Comparison of ENCODE assay signal across 8 mouse cellular contexts in the genomic region with DNA sequence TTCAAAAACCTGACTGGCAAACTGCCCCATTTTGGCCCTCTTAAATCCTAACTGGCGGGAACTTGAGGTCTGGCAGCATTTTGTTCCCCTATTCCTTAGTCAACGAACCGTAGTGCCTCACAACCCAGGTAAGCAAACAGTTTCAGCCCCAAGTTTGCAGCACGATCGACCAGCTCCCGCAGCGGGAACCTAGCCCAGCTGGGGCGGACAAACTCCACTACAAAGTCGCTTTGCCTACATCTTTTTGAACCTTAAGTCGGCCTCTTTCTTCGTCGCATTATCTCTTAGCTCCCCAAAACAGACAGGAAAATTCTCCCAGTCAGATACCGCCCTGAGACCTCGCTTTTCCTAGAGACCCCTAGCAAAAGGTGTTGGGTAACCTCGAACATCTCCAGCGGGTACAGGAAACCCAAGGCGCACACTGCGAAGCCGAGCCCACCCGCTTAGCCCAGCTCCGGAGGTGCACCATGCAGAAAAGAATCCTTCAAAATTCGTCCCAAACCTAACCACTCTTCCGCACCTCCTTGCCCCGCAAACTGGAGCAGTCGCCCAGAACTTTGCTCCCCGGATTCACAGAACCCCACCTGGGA. TPM values are rescaled to one million over a fixed set of nuclear protein-coding genes. Genes with fewer than 3 reads are reported as not detected.
DNase-seq lines count a peak whose midpoint lies in the region; ATAC-seq lines count a peak whose summit lies in the region.

No protein-coding gene starts in this region.

- H3K4me1 ChIP-seq in lung, embryonic 15.5 days: peaks cover 11% of the 10 kb centered on the region; the same call in 1 of the 2 replicates
- H3K4me1 ChIP-seq in embryonic facial prominence, embryonic 11.5 days (ENCODE audit: control insufficient read depth, insufficient read depth, low read length): 0 out of 2 replicates have a peak, but pooled peaks cover 3% of the 10 kb centered on the region
- peaks cover 2% of the 10 kb centered on the region; the same call in 1 of the 2 replicates for H3K4me1 ChIP-seq in hindbrain, embryonic 11.5 days (replicated peaks; ENCODE audit: control insufficient read depth, insufficient read depth, low read length)
- peaks cover 32% of the 10 kb centered on the region for H3K4me1 ChIP-seq in liver, embryonic 16.5 days (ENCODE audit: control insufficient read depth, low read depth, low read length)
- H3K4me1 ChIP-seq in stomach, embryonic 16.5 days (ENCODE audit: control insufficient read depth, insufficient read depth, low read length): peaks cover 13% of the 10 kb centered on the region; the same call in 1 of the 2 replicates

- ATAC-seq in lung, embryonic 15.5 days (ENCODE audit: borderline replicate concordance, extremely low read depth, low FRiP score, low TSS enrichment): no peak
- ATAC-seq in embryonic facial prominence, embryonic 11.5 days (replicated peaks; ENCODE audit: insufficient number of reproducible peaks, low FRiP score, low TSS enrichment, low read depth): no peak
- ATAC-seq in hindbrain, embryonic 11.5 days (ENCODE audit: low FRiP score): no peak
- no peak for ATAC-seq in liver, embryonic 16.5 days (ENCODE audit: low read depth)
- no peak for ATAC-seq in stomach, embryonic 16.5 days (ENCODE audit: insufficient read depth, low FRiP score)

- H3K4me2 ChIP-seq in lung, embryonic 15.5 days: peak overlapping the region; percentile 83
- peak overlapping the region; percentile 22; the same call in 1 of the 2 replicates for H3K4me2 ChIP-seq in embryonic facial prominence, embryonic 11.5 days (ENCODE audit: low read depth, low read length)
- H3K4me2 ChIP-seq in hindbrain, embryonic 11.5 days (replicated peaks; ENCODE audit: low read depth, low read length): peak overlapping the region; percentile 91
- peak overlapping the region; percentile 99 for H3K4me2 ChIP-seq in liver, embryonic 16.5 days (ENCODE audit: low read depth, low read length)
- H3K4me2 ChIP-seq in stomach, embryonic 16.5 days (ENCODE audit: low read depth, low read length): peak overlapping the region; percentile 83

- peaks cover 17% of the 10 kb centered on the region for H3K36me3 ChIP-seq in lung, embryonic 15.5 days
- H3K36me3 ChIP-seq in embryonic facial prominence, embryonic 11.5 days (replicated peaks; ENCODE audit: control insufficient read depth, insufficient read depth, low read depth, low read length): peaks cover 9% of the 10 kb centered on the region
- 0 out of 2 replicates have a peak, but pooled peaks cover under 1% of the 10 kb centered on the region for H3K36me3 ChIP-seq in hindbrain, embryonic 11.5 days (ENCODE audit: control insufficient read depth, insufficient read depth, low read length)
- peaks cover 7% of the 10 kb centered on the region; the same call in 1 of the 2 replicates for H3K36me3 ChIP-seq in liver, embryonic 16.5 days (ENCODE audit: control insufficient read depth, insufficient read depth)
- H3K36me3 ChIP-seq in stomach, embryonic 16.5 days (ENCODE audit: control insufficient read depth, insufficient read depth, low read length): peaks cover 13% of the 10 kb centered on the region

- WGBS in lung, embryonic 15.5 days: under 1% methylated on average over 26 of the region's 26 CpGs
- under 1% methylated on average over 26 of the region's 26 CpGs for WGBS in embryonic facial prominence, embryonic 11.5 days
- WGBS in hindbrain, embryonic 11.5 days: under 1% methylated on average over 26 of the region's 26 CpGs
- WGBS in liver, embryonic 16.5 days (ENCODE audit: insufficient replicate concordance): under 1% methylated on average over 26 of the region's 26 CpGs
- WGBS in stomach, embryonic 16.5 days: under 1% methylated on average over 26 of the region's 26 CpGs

- peak overlapping the region; percentile 99 for H3K27ac ChIP-seq in lung, embryonic 15.5 days
- peak overlapping the region; percentile 85 for H3K27ac ChIP-seq in embryonic facial prominence, embryonic 11.5 days (replicated peaks; ENCODE audit: low read depth, low read length)
- peak overlapping the region; percentile 75 for H3K27ac ChIP-seq in hindbrain, embryonic 11.5 days (ENCODE audit: low read depth, low read length)
- peak overlapping the region; percentile 97 for H3K27ac ChIP-seq in liver, embryonic 16.5 days (ENCODE audit: low read length)
- H3K27ac ChIP-seq in stomach, embryonic 16.5 days (ENCODE audit: low read length): peak overlapping the region; percentile 96

- H3K9me3 ChIP-seq in lung, embryonic 15.5 days: no peaks in the 10 kb centered on the region
- H3K9me3 ChIP-seq in embryonic facial prominence, embryonic 11.5 days (replicated peaks; ENCODE audit: control insufficient read depth, low read length): no peaks in the 10 kb centered on the region
- H3K9me3 ChIP-seq in hindbrain, embryonic 11.5 days (ENCODE audit: control insufficient read depth, low read length): no peaks in the 10 kb centered on the region
- H3K9me3 ChIP-seq in liver, embryonic 16.5 days (replicated peaks; ENCODE audit: control insufficient read depth, low read length): no peaks in the 10 kb centered on the region
- no peaks in the 10 kb centered on the region for H3K9me3 ChIP-seq in stomach, embryonic 16.5 days (replicated peaks; ENCODE audit: control insufficient read depth, low read length)

- H3K9ac ChIP-seq in lung, embryonic 15.5 days: peak overlapping the region; percentile 98
- peak overlapping the region; percentile 98 for H3K9ac ChIP-seq in embryonic facial prominence, embryonic 11.5 days (replicated peaks; ENCODE audit: low read length)
- peak overlapping the region; percentile 95 for H3K9ac ChIP-seq in hindbrain, embryonic 11.5 days (ENCODE audit: low read depth, low read length)
- peak overlapping the region; percentile 91 for H3K9ac ChIP-seq in liver, embryonic 16.5 days (ENCODE audit: low read depth, low read length)
- H3K9ac ChIP-seq in stomach, embryonic 16.5 days (ENCODE audit: low read length): peak overlapping the region; percentile 99

- H3K4me3 ChIP-seq in lung, embryonic 15.5 days: peak overlapping the region; percentile 80
- H3K4me3 ChIP-seq in embryonic facial prominence, embryonic 11.5 days (ENCODE audit: low read depth, low read length): peak overlapping the region; percentile 71
- peak overlapping the region; percentile 78 for H3K4me3 ChIP-seq in hindbrain, embryonic 11.5 days (ENCODE audit: low read depth, low read length)
- peak overlapping the region; percentile 82 for H3K4me3 ChIP-seq in liver, embryonic 16.5 days (ENCODE audit: low read depth, low read length)
- peak overlapping the region; percentile 85 for H3K4me3 ChIP-seq in stomach, embryonic 16.5 days (replicated peaks; ENCODE audit: low read length)

- no peaks in the 10 kb centered on the region for H3K27me3 ChIP-seq in lung, embryonic 15.5 days
- no peaks in the 10 kb centered on the region for H3K27me3 ChIP-seq in embryonic facial prominence, embryonic 11.5 days (ENCODE audit: control insufficient read depth, insufficient read depth, low read length)
- H3K27me3 ChIP-seq in hindbrain, embryonic 11.5 days (ENCODE audit: control insufficient read depth, insufficient read depth, low read length): peaks cover 8% of the 10 kb centered on the region
- H3K27me3 ChIP-seq in liver, embryonic 16.5 days (ENCODE audit: control insufficient read depth, insufficient read depth, low read depth, low read length): no peaks in the 10 kb centered on the region
- H3K27me3 ChIP-seq in stomach, embryonic 16.5 days (ENCODE audit: control insufficient read depth, insufficient read depth, low read length): no peaks in the 10 kb centered on the region

- DNase-seq in lung, postnatal 14 days: no peak
- DNase-seq in embryonic facial prominence, embryonic 11.5 days (ENCODE audit: low spot score): peak; percentile 46
- DNase-seq in hindbrain, embryonic 11.5 days (ENCODE audit: low spot score): peak; percentile 54
- no peak for DNase-seq in frontal cortex, postnatal 25 days (ENCODE audit: low spot score in 2 of 2)
- DNase-seq in layer of hippocampus, postnatal 25 days (ENCODE audit: extremely low spot score in 1 of 2, low spot score in 1 of 2): no peak

RNA-seq across cellular contexts. Expression of gene Zfp36l1, which starts 0.6 kb away (rescaled TPM):
- 139 and 147 TPM in 2 replicates for polyA plus RNA-seq in lung, embryonic 15.5 days (2015; fragmentation: Nextera tagmentation; extraction: Ambion mirVana)
- polyA plus RNA-seq in embryonic facial prominence, embryonic 11.5 days (2014; fragmentation: Nextera tagmentation; extraction: Ambion mirVana): 154 and 160 TPM in 2 replicates
- polyA plus RNA-seq in hindbrain, embryonic 11.5 days (2014; fragmentation: Nextera tagmentation; extraction: Ambion mirVana): 112 and 127 TPM in 2 replicates
- polyA plus RNA-seq in liver, embryonic 16.5 days (2015; fragmentation: Nextera tagmentation; extraction: Ambion mirVana): 22.2 and 30.4 TPM in 2 replicates
- 137 and 140 TPM in 2 replicates for polyA plus RNA-seq in stomach, embryonic 16.5 days (2015; fragmentation: Nextera tagmentation; extraction: Ambion mirVana)
- 10 to 100 TPM; 37.2 to 40.8 TPM for total RNA-seq in layer of hippocampus, postnatal 25 days (2021)

Comparison
In these comparisons a context has a peak if more than half of its experiments do, and no peak if none do; other contexts are left out.
1. H3K4me2 ChIP-seq: peak in every context shown above with its lines; median percentile 99 in liver, embryonic 16.5 days; 91 in hindbrain, embryonic 11.5 days; 83 in lung, embryonic 15.5 days; 83 in stomach, embryonic 16.5 days; 22 in embryonic facial prominence, embryonic 11.5 days.
2. DNase-seq: peak in embryonic facial prominence, embryonic 11.5 days (single experiment) and hindbrain, embryonic 11.5 days (single experiment); none in lung, postnatal 14 days (single experiment), frontal cortex, postnatal 25 days (0 of 2) and layer of hippocampus, postnatal 25 days (0 of 2).
3. Peak in every context shown above with its lines, with median percentiles within 50 percentile points of each other: H3K27ac ChIP-seq, H3K4me3 ChIP-seq and H3K9ac ChIP-seq.